Mouse (Mus musculus): Measurements from ENCODE around the gene Top2a. TPM values are rescaled to one million over a fixed set of nuclear protein-coding genes. Genes with fewer than 3 reads are reported as not detected.
A peak's percentile ranks its signal among the peaks of the same experiment; 100 is the strongest.

The Top2a gene
- polyA plus RNA-seq, 1 experiment = 227 TPM

- H3K4me1 ChIP-seq (ENCODE audit: control insufficient read depth, insufficient read depth, low read length) = peaks cover 7% of the 10 kb centered on the region
- TF ChIP-seq POLR2A (IDR thresholded peaks at IDR 0.05; ENCODE audit: low read depth, low read length) = no peak
- no peak for TF ChIP-seq CTCF (IDR thresholded peaks at IDR 0.05; ENCODE audit: borderline replicate concordance, insufficient read depth, low read length)
Measured at GRCm38 (mm10) chr11:99024468-99025134, 612 bp upstream of the Top2a start.

GRCm38 (mm10) chr11:99023094-99023493, 895 bp downstream of the Top2a start:
- TF ChIP-seq CTCF (IDR thresholded peaks at IDR 0.05; ENCODE audit: borderline replicate concordance, insufficient read depth, low read length) = no peak
- no peak for TF ChIP-seq POLR2A (IDR thresholded peaks at IDR 0.05; ENCODE audit: low read depth, low read length)
- H3K27ac ChIP-seq (ENCODE audit: insufficient read depth, low read length) = no peak overlapping the region

More at GRCm38 (mm10) chr11:99024468-99025134, 612 bp upstream of the Top2a start:
- peak overlapping the region; percentile 22 for H3K4me3 ChIP-seq (ENCODE audit: insufficient read depth, low read length)
- H3K27ac ChIP-seq (ENCODE audit: insufficient read depth, low read length) = peak overlapping the region; percentile 34; the same call in 1 of the 2 replicates

GRCm38 (mm10) chr11:99022384-99022933, 1.5 kb downstream of the Top2a start:
- TF ChIP-seq POLR2A (IDR thresholded peaks at IDR 0.05; ENCODE audit: low read depth, low read length) (no peak), CTCF (IDR thresholded peaks at IDR 0.05; ENCODE audit: borderline replicate concordance, insufficient read depth, low read length) (no peak)
- H3K27ac ChIP-seq (ENCODE audit: insufficient read depth, low read length) = no peak overlapping the region
- H3K4me1 ChIP-seq (ENCODE audit: control insufficient read depth, insufficient read depth, low read length) = peaks cover 7% of the 10 kb centered on the region
- H3K4me3 ChIP-seq (ENCODE audit: insufficient read depth, low read length) = peak overlapping the region; percentile 56

More at GRCm38 (mm10) chr11:99023094-99023493, 895 bp downstream of the Top2a start:
- H3K4me3 ChIP-seq (ENCODE audit: insufficient read depth, low read length) = peak overlapping the region; percentile 78
- peaks cover 7% of the 10 kb centered on the region for H3K4me1 ChIP-seq (ENCODE audit: control insufficient read depth, insufficient read depth, low read length)

- H3K27ac ChIP-seq (ENCODE audit: insufficient read depth, low read length) = no peak overlapping the region
- no peak for TF ChIP-seq POLR2A (IDR thresholded peaks at IDR 0.05; ENCODE audit: low read depth, low read length)
- TF ChIP-seq CTCF (IDR thresholded peaks at IDR 0.05; ENCODE audit: borderline replicate concordance, insufficient read depth, low read length) = no peak
- H3K4me1 ChIP-seq (ENCODE audit: control insufficient read depth, insufficient read depth, low read length) = peaks cover 10% of the 10 kb centered on the region
- no peak overlapping the region for H3K4me3 ChIP-seq (ENCODE audit: insufficient read depth, low read length)
Measured at GRCm38 (mm10) chr11:99019844-99020243, 4.1 kb downstream of the Top2a start.

- 0 out of 2 replicates have a peak, but pooled peaks cover 2% of the 10 kb centered on the region for H3K4me1 ChIP-seq (ENCODE audit: control insufficient read depth, insufficient read depth, low read length)
- no peak overlapping the region for H3K27ac ChIP-seq (ENCODE audit: insufficient read depth, low read length)
- H3K4me3 ChIP-seq (ENCODE audit: insufficient read depth, low read length) = no peak overlapping the region
- TF ChIP-seq POLR2A (IDR thresholded peaks at IDR 0.05; ENCODE audit: low read depth, low read length) (no peak), CTCF (IDR thresholded peaks at IDR 0.05; ENCODE audit: borderline replicate concordance, insufficient read depth, low read length) (no peak)
Measured at GRCm38 (mm10) chr11:99013856-99014255, 10.1 kb downstream of the Top2a start.

GRCm38 (mm10) chr11:99010706-99011105, 13.3 kb downstream of the Top2a start:
- H3K27ac ChIP-seq (ENCODE audit: insufficient read depth, low read length) = no peak overlapping the region
- H3K4me1 ChIP-seq (ENCODE audit: control insufficient read depth, insufficient read depth, low read length) = no peaks in the 10 kb centered on the region
- no peak overlapping the region for H3K4me3 ChIP-seq (ENCODE audit: insufficient read depth, low read length)
- TF ChIP-seq CTCF (IDR thresholded peaks at IDR 0.05; ENCODE audit: borderline replicate concordance, insufficient read depth, low read length) (no peak), POLR2A (IDR thresholded peaks at IDR 0.05; ENCODE audit: low read depth, low read length) (no peak)

- Histone ChIP-seq H3K4me1 (ENCODE audit: control insufficient read depth, insufficient read depth, low read length) (no peaks in the 10 kb centered on the region), H3K27ac (ENCODE audit: insufficient read depth, low read length) (no peak overlapping the region), H3K4me3 (ENCODE audit: insufficient read depth, low read length) (no peak overlapping the region)
- no peak for TF ChIP-seq CTCF (IDR thresholded peaks at IDR 0.05; ENCODE audit: borderline replicate concordance, insufficient read depth, low read length)
- TF ChIP-seq POLR2A (IDR thresholded peaks at IDR 0.05; ENCODE audit: low read depth, low read length) = no peak
Measured at GRCm38 (mm10) chr11:99010124-99010523, 13.9 kb downstream of the Top2a start.

- TF ChIP-seq POLR2A (IDR thresholded peaks at IDR 0.05; ENCODE audit: low read depth, low read length) (no peak), CTCF (IDR thresholded peaks at IDR 0.05; ENCODE audit: borderline replicate concordance, insufficient read depth, low read length) (no peak)
- Histone ChIP-seq H3K4me1 (ENCODE audit: control insufficient read depth, insufficient read depth, low read length) (no peaks in the 10 kb centered on the region), H3K4me3 (ENCODE audit: insufficient read depth, low read length) (no peak overlapping the region), H3K27ac (ENCODE audit: insufficient read depth, low read length) (no peak overlapping the region)
Measured at GRCm38 (mm10) chr11:99006788-99007187, 17.2 kb downstream of the Top2a start.

- TF ChIP-seq POLR2A (IDR thresholded peaks at IDR 0.05; ENCODE audit: low read depth, low read length) (no peak), CTCF (IDR thresholded peaks at IDR 0.05; ENCODE audit: borderline replicate concordance, insufficient read depth, low read length) (no peak)
- Histone ChIP-seq H3K4me3 (ENCODE audit: insufficient read depth, low read length) (no peak overlapping the region), H3K4me1 (ENCODE audit: control insufficient read depth, insufficient read depth, low read length) (no peaks in the 10 kb centered on the region), H3K27ac (ENCODE audit: insufficient read depth, low read length) (no peak overlapping the region)
Measured at GRCm38 (mm10) chr11:98999243-98999642, 24.7 kb downstream of the Top2a start.

- Histone ChIP-seq H3K4me1 (ENCODE audit: control insufficient read depth, insufficient read depth, low read length) (no peaks in the 10 kb centered on the region), H3K4me3 (ENCODE audit: insufficient read depth, low read length) (no peak overlapping the region), H3K27ac (ENCODE audit: insufficient read depth, low read length) (no peak overlapping the region)
- TF ChIP-seq POLR2A (IDR thresholded peaks at IDR 0.05; ENCODE audit: low read depth, low read length) (no peak), CTCF (IDR thresholded peaks at IDR 0.05; ENCODE audit: borderline replicate concordance, insufficient read depth, low read length) (no peak)
Measured at GRCm38 (mm10) chr11:98998776-98999175, 25.2 kb downstream of the Top2a start.
